Mouse (Mus musculus): ENCODE data around the gene Gm973. TPM values are rescaled to one million over a fixed set of nuclear protein-coding genes. Genes with fewer than 3 reads are reported as not detected.

Gene Gm973
- polyA plus RNA-seq, 1 experiment from 2014 or later: 5.5 TPM

- H3K27ac ChIP-seq (ENCODE audit: low read length): no peak overlapping the region
- WGBS: 87% methylated on average over 3 of the region's 3 CpGs
- no peak overlapping the region for H3K4me3 ChIP-seq (ENCODE audit: low read depth, low read length)
- no peak overlapping the region for H3K4me2 ChIP-seq (replicated peaks; ENCODE audit: low read depth, low read length)
- TF ChIP-seq EP300 (IDR thresholded peaks at IDR 0.05): no peak
- TF ChIP-seq CTCF (IDR thresholded peaks at IDR 0.05): no peak
- no peaks in the 10 kb centered on the region for H3K36me3 ChIP-seq (ENCODE audit: insufficient read depth, low read length)
- H3K9ac ChIP-seq (replicated peaks; ENCODE audit: low read depth): no peak overlapping the region
- DNase-seq (ENCODE audit: low spot score): no peak
- H3K27me3 ChIP-seq (replicated peaks; ENCODE audit: insufficient read depth, low read length): no peaks in the 10 kb centered on the region
- ATAC-seq: no peak
- no peaks in the 10 kb centered on the region for H3K9me3 ChIP-seq (ENCODE audit: low read length)
- H3K4me1 ChIP-seq (ENCODE audit: insufficient read depth, low read depth, low read length): no peaks in the 10 kb centered on the region
Measured at GRCm38 (mm10) chr1:59573843-59574242, 57.8 kb downstream of the Gm973 start.

GRCm38 (mm10) chr1:59574262-59575187, 58.5 kb downstream of the Gm973 start:
- TF ChIP-seq CTCF (IDR thresholded peaks at IDR 0.05): no peak
- ATAC-seq: no peak
- WGBS: 48% methylated on average over 21 of the region's 21 CpGs
- Histone ChIP-seq H3K4me2 (replicated peaks; ENCODE audit: low read depth, low read length) (peak overlapping the region; percentile 37), H3K4me3 (ENCODE audit: low read depth, low read length) (no peak overlapping the region; the same call in 1 of the 2 replicates), H3K9me3 (ENCODE audit: low read length) (no peaks in the 10 kb centered on the region), H3K27me3 (replicated peaks; ENCODE audit: insufficient read depth, low read length) (no peaks in the 10 kb centered on the region), H3K4me1 (ENCODE audit: insufficient read depth, low read depth, low read length) (peaks cover 5% of the 10 kb centered on the region; the same call in 1 of the 2 replicates), H3K36me3 (ENCODE audit: insufficient read depth, low read length) (no peaks in the 10 kb centered on the region), H3K27ac (ENCODE audit: low read length) (no peak overlapping the region), H3K9ac (replicated peaks; ENCODE audit: low read depth) (no peak overlapping the region)
- DNase-seq (ENCODE audit: low spot score): no peak

DNA sequence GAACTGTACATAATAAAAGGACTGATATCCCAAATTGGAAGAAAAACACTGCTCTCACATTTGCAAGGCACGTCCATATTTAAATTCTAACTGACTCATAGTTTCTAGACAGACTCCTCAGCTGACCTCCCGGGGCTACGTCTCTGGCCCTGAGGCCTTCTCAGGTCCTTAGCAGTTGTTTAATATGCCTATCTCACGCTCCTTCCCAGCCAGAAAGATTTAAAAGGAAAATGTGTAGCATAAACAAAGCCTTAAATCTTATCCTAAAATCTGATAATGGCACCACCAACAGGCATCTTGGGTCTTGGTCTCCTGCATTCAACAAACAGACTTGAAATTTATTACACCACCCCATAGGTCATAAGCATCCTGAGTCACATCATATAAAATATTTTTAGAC, 62.7 kb downstream of the Gm973 start:
- no peak overlapping the region for H3K4me2 ChIP-seq (replicated peaks; ENCODE audit: low read depth, low read length)
- no peak overlapping the region for H3K9ac ChIP-seq (replicated peaks; ENCODE audit: low read depth)
- ATAC-seq (no peak), DNase-seq (ENCODE audit: low spot score) (peak; percentile 9)
- H3K4me3 ChIP-seq (ENCODE audit: low read depth, low read length): no peak overlapping the region
- TF ChIP-seq EP300 (IDR thresholded peaks at IDR 0.05): no peak
- no peak for TF ChIP-seq CTCF (IDR thresholded peaks at IDR 0.05)
- no peak overlapping the region for H3K27ac ChIP-seq (ENCODE audit: low read length)
- H3K36me3 ChIP-seq (ENCODE audit: insufficient read depth, low read length): no peaks in the 10 kb centered on the region
- H3K9me3 ChIP-seq (ENCODE audit: low read length): no peaks in the 10 kb centered on the region
- H3K4me1 ChIP-seq (ENCODE audit: insufficient read depth, low read depth, low read length): peaks cover 9% of the 10 kb centered on the region; the same call in 1 of the 2 replicates
- H3K27me3 ChIP-seq (replicated peaks; ENCODE audit: insufficient read depth, low read length): no peaks in the 10 kb centered on the region
- 25% methylated on average over 4 of the region's 4 CpGs for WGBS

DNA sequence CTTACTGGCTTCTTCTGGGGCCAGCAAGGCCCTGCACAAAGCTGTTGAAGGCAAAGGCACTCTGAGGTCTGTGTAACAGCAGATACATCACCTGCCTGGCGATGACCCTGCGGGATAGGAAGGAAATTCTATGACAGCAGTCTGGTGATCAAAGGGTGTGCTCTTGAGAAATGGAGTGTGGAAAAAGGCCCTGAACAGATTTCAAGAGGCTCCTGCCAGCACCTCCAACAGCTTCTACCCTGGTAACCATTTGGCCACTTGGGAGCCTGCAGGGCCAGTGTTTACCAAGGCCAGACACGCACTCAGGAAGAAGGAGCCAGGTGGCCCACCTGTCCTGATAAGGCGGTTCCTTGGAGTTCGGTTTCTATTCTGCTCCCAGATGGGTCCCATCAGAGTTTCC, 63.3 kb downstream of the Gm973 start:
- H3K36me3 ChIP-seq (ENCODE audit: insufficient read depth, low read length): no peaks in the 10 kb centered on the region
- TF ChIP-seq CTCF (IDR thresholded peaks at IDR 0.05) (no peak), EP300 (IDR thresholded peaks at IDR 0.05) (0 out of 2 replicates have a peak, but pooled peaks have one; percentile 17)
- DNase-seq (ENCODE audit: low spot score) (peak; percentile 74), ATAC-seq (peak; percentile 46)
- no peaks in the 10 kb centered on the region for H3K27me3 ChIP-seq (replicated peaks; ENCODE audit: insufficient read depth, low read length)
- peaks cover 9% of the 10 kb centered on the region; the same call in 1 of the 2 replicates for H3K4me1 ChIP-seq (ENCODE audit: insufficient read depth, low read depth, low read length)
- H3K9ac ChIP-seq (replicated peaks; ENCODE audit: low read depth): no peak overlapping the region
- WGBS: 16% methylated on average over 5 of the region's 5 CpGs
- H3K9me3 ChIP-seq (ENCODE audit: low read length): no peaks in the 10 kb centered on the region
- H3K27ac ChIP-seq (ENCODE audit: low read length): peak overlapping the region; percentile 74
- no peak overlapping the region for H3K4me3 ChIP-seq (ENCODE audit: low read depth, low read length)
- H3K4me2 ChIP-seq (replicated peaks; ENCODE audit: low read depth, low read length): no peak overlapping the region

- Histone ChIP-seq H3K4me2 (replicated peaks; ENCODE audit: low read depth, low read length) (no peak overlapping the region), H3K4me1 (ENCODE audit: insufficient read depth, low read depth, low read length) (peaks cover 9% of the 10 kb centered on the region; the same call in 1 of the 2 replicates), H3K9ac (replicated peaks; ENCODE audit: low read depth) (no peak overlapping the region), H3K36me3 (ENCODE audit: insufficient read depth, low read length) (no peaks in the 10 kb centered on the region), H3K27me3 (replicated peaks; ENCODE audit: insufficient read depth, low read length) (no peaks in the 10 kb centered on the region), H3K9me3 (ENCODE audit: low read length) (no peaks in the 10 kb centered on the region), H3K27ac (ENCODE audit: low read length) (peak overlapping the region; percentile 76), H3K4me3 (ENCODE audit: low read depth, low read length) (no peak overlapping the region)
- DNase-seq (ENCODE audit: low spot score) (peak; percentile 90), ATAC-seq (peak; percentile 89)
- WGBS: 6% methylated on average over 8 of the region's 8 CpGs
- no peak for TF ChIP-seq CTCF (IDR thresholded peaks at IDR 0.05)
- peak; percentile 83 for TF ChIP-seq EP300 (IDR thresholded peaks at IDR 0.05)
Measured at GRCm38 (mm10) chr1:59580131-59580751, 64.2 kb downstream of the Gm973 start.

DNA sequence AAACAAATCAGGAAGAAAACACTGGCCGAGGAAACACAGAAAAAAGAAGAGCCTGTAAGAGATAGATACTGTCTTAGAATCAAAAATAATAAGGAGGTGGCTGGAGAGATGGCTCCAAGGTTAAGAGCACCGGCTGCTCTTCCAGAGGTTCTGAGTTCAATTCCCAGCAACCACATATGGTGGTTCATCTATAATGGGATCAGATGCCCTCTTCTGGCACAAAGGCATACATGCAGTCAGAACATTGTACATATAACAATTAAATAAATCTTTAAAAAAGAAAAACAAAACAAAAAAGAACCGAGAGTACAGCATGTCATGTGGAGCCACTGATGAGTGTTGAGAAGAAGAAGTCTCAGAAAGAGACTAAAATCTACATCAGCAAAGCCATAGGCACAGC, 64.8 kb downstream of the Gm973 start:
- 63% methylated on average over 3 of the region's 3 CpGs for WGBS
- H3K9ac ChIP-seq (replicated peaks; ENCODE audit: low read depth): no peak overlapping the region
- H3K4me3 ChIP-seq (ENCODE audit: low read depth, low read length): no peak overlapping the region
- peaks cover 9% of the 10 kb centered on the region; the same call in 1 of the 2 replicates for H3K4me1 ChIP-seq (ENCODE audit: insufficient read depth, low read depth, low read length)
- ATAC-seq: no peak
- H3K9me3 ChIP-seq (ENCODE audit: low read length): no peaks in the 10 kb centered on the region
- no peaks in the 10 kb centered on the region for H3K36me3 ChIP-seq (ENCODE audit: insufficient read depth, low read length)
- H3K27me3 ChIP-seq (replicated peaks; ENCODE audit: insufficient read depth, low read length): no peaks in the 10 kb centered on the region
- DNase-seq (ENCODE audit: low spot score): peak; percentile 21
- peak overlapping the region; percentile 76; the same call in 1 of the 2 replicates for H3K27ac ChIP-seq (ENCODE audit: low read length)
- no peak overlapping the region for H3K4me2 ChIP-seq (replicated peaks; ENCODE audit: low read depth, low read length)
- TF ChIP-seq EP300 (IDR thresholded peaks at IDR 0.05) (no peak), CTCF (IDR thresholded peaks at IDR 0.05) (peak; percentile 46)
